Mouse (Mus musculus): ENCODE data around the gene Pcyt2. TPM values are rescaled to one million over a fixed set of nuclear protein-coding genes. Genes with fewer than 3 reads are reported as not detected.

The Pcyt2 gene
- total and polyA plus RNA-seq, 3 experiments, result 86.7 to 87.3 TPM; not detected in 1

DNA sequence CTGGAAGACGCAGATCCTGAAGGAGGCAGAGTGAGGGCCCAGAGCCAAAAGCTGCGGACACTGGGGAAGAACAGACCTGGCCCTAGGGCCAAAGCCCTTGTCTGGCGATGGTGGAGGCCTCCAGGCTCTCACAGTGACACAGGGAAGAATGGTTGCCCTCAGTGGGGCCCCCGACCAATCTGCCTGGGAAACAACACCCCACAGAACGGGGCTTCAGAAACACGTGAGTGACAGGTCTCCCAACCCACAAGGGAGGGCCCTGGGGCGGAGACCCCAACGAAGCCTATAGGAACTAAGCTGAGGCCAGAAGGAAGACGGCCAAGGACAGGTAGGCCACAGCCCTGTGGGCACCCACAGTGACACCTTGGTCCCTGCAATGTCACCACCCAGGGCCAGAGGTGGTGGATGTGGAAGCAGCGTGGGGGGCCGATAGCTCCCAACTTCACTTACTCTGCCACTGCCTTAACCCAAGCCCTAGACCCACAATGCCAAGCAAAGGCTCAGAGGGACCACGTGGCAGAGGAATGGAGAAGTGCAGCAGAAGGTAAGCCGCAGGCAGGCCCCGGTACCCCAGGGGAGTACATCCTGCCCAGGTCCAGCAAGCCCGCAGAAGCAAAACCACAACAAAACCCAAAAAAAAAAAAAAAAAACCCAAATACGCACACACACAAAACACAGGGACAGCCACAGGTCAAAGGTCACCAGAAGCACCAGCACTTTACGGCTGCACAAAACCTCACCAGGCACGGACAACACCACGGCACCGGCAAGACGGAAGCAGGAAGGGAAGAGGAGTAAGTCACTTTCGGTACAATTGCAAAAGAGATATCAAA lies 9.9 kb upstream of the Pcyt2 start:
- H3K9ac ChIP-seq (ENCODE audit: control insufficient read depth, low read depth, low read length, poor library complexity, severe bottlenecking), result no peak overlapping the region
- H3K79me2 ChIP-seq (ENCODE audit: control insufficient read depth, insufficient read depth, low read length, poor library complexity), result peaks cover 65% of the 10 kb centered on the region
- H3K27me3 ChIP-seq (ENCODE audit: control insufficient read depth in 1 of 2, insufficient read depth in 2 of 2, low read length in 2 of 2), result no peaks in the 10 kb centered on the region
- H3K4me1 ChIP-seq (ENCODE audit: control insufficient read depth in 1 of 2, insufficient read depth in 2 of 2, low read length in 2 of 2), result peaks cover 19 to 40% of the 10 kb centered on the region in 2 experiments
- H3K27ac ChIP-seq (ENCODE audit: control insufficient read depth, low read depth, low read length), result no peak overlapping the region
- H3K4me3 ChIP-seq (ENCODE audit: control insufficient read depth in 1 of 2, insufficient read depth in 1 of 2, low read depth in 2 of 2, low read length in 2 of 2), result no peak overlapping the region
- no peak for DNase-seq (ENCODE audit: low read depth, low spot score)
- peaks cover 3 to 35% of the 10 kb centered on the region in 2 experiments for H3K36me3 ChIP-seq (ENCODE audit: control insufficient read depth in 1 of 2, insufficient read depth in 2 of 2, low read length in 2 of 2)
- H3K9me3 ChIP-seq (replicated peaks; ENCODE audit: insufficient read depth, low read length), result no peaks in the 10 kb centered on the region
- no peak for TF ChIP-seq TBP (IDR thresholded peaks at IDR 0.05; ENCODE audit: low read depth, low read length)
- TF ChIP-seq USF1 (IDR thresholded peaks at IDR 0.05; ENCODE audit: low read depth, low read length), result no peak

DNA sequence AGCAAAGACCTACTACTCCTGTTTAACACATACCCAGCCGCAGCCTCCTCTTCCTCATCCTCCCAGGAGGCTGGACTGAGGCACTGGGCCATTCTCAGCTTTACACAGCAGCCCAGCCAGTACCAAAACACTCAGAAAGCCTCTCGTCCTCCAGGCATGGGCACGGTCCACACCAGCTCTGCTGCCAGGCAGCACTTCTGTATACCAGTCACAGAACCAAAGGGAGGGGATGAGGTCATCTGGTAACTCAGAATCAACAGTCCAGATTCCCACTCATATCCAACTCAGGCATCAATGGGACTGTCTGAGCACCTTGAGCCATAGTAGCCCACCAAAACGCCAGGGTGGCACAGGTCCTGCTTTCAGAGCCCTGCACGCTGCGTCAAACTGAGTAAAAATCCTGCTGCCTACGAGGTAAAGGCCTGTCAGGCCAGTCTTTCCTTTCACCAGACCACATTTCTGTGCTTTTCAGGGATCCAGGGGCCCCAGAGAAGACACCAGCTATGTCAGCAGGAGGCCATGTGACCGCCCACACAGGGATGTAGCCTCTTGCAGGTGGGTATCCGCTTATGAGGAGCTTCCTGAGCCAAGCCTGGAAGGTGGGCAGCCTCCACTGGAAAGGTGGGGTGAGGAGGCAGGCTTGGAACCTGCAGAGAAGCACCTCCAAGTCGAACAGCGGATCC lies 9.2 kb upstream of the Pcyt2 start:
- Histone ChIP-seq H3K27ac (ENCODE audit: control insufficient read depth, low read depth, low read length) (no peak overlapping the region), H3K79me2 (ENCODE audit: control insufficient read depth, insufficient read depth, low read length, poor library complexity) (peaks cover 58% of the 10 kb centered on the region), H3K9ac (ENCODE audit: control insufficient read depth, low read depth, low read length, poor library complexity, severe bottlenecking) (no peak overlapping the region), H3K27me3 (ENCODE audit: control insufficient read depth in 1 of 2, insufficient read depth in 2 of 2, low read length in 2 of 2) (no peaks in the 10 kb centered on the region), H3K36me3 (ENCODE audit: control insufficient read depth in 1 of 2, insufficient read depth in 2 of 2, low read length in 2 of 2) (peaks cover 3 to 31% of the 10 kb centered on the region in 2 experiments), H3K4me1 (ENCODE audit: control insufficient read depth in 1 of 2, insufficient read depth in 2 of 2, low read length in 2 of 2) (peaks cover 18 to 35% of the 10 kb centered on the region in 2 experiments), H3K9me3 (replicated peaks; ENCODE audit: insufficient read depth, low read length) (no peaks in the 10 kb centered on the region), H3K4me3 (ENCODE audit: control insufficient read depth in 1 of 2, insufficient read depth in 1 of 2, low read depth in 2 of 2, low read length in 2 of 2) (no peak overlapping the region)
- TF ChIP-seq ZC3H11A (IDR thresholded peaks at IDR 0.05; ENCODE audit: low read depth, low read length), result no peak
- TF ChIP-seq POLR2A (IDR thresholded peaks at IDR 0.05; ENCODE audit: control insufficient read depth in 1 of 2, insufficient read depth in 1 of 2, low read depth in 1 of 2, low read length in 2 of 2, poor library complexity in 1 of 2), result peak in 1 of 2 experiments; percentile 40; a peak in 2 of 4 replicates
- no peak for DNase-seq (ENCODE audit: low read depth, low spot score)

DNA sequence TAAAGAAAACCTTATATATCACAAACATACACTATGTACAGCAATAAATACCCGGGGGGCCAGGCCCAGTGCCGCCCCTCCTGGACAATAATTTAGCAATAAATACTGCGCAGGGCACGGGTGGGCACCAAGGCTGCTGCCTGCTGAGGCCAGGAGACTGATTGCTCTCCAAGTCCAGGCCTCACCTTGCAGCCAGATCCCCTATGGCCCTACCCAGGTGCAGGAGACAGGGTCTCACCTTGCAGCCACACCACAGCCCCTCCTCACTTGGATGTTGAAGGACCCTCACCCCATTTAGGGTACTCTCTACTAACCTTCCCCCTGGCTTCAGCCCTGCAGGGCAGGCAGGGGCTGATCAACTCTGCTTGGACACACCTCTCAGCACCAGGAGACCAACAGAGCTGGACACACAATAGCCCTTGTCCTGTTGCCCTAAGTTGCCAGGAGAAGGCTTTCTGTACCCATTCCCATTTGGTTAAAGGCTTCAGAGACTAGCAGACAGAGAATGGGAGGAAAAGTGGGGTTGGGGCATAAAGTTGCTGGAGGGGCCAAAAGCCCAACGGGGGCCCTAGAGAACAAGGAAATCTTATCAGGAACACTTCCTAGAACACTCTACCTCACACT lies 7.5 kb upstream of the Pcyt2 start, which contains the start of gene Sirt7:
Gene Sirt7 (minus strand): TSS at position 89 of the 624 bp plus-strand sequence.
- Histone ChIP-seq H3K27ac (ENCODE audit: control insufficient read depth, low read depth, low read length) (peak within 1 kb of the TSS; percentile 54), H3K4me3 (ENCODE audit: control insufficient read depth in 1 of 2, insufficient read depth in 1 of 2, low read depth in 2 of 2, low read length in 2 of 2) (peak within 1 kb of the TSS; percentile 82 to 93), H3K4me1 (ENCODE audit: control insufficient read depth in 1 of 2, insufficient read depth in 2 of 2, low read length in 2 of 2) (peaks cover 4 to 19% of the 10 kb centered on the region in 2 experiments), H3K36me3 (ENCODE audit: control insufficient read depth in 1 of 2, insufficient read depth in 2 of 2, low read length in 2 of 2) (peaks cover 3 to 17% of the 10 kb centered on the region in 2 experiments), H3K9me3 (replicated peaks; ENCODE audit: insufficient read depth, low read length) (no peaks in the 10 kb centered on the region), H3K9ac (ENCODE audit: control insufficient read depth, low read depth, low read length, poor library complexity, severe bottlenecking) (peak within 1 kb of the TSS; percentile 92), H3K79me2 (ENCODE audit: control insufficient read depth, insufficient read depth, low read length, poor library complexity) (peaks cover 41% of the 10 kb centered on the region), H3K27me3 (ENCODE audit: control insufficient read depth in 1 of 2, insufficient read depth in 2 of 2, low read length in 2 of 2) (no peaks in the 10 kb centered on the region)
- no peak for TF ChIP-seq JUND (IDR thresholded peaks at IDR 0.05; ENCODE audit: low read depth, low read length)
- peak; percentile 37; the same call in 1 of the 2 replicates for TF ChIP-seq ZMIZ1 (IDR thresholded peaks at IDR 0.05; ENCODE audit: low read depth, low read length)
- no peak for TF ChIP-seq GABPA (IDR thresholded peaks at IDR 0.05; ENCODE audit: low read depth, low read length)
- TF ChIP-seq MAZ (IDR thresholded peaks at IDR 0.05; ENCODE audit: low read depth, low read length), result 0 out of 2 replicates have a peak, but pooled peaks have one; percentile 13
- TF ChIP-seq ETS1 (IDR thresholded peaks at IDR 0.05; ENCODE audit: low read depth, low read length), result no peak; the same call in 1 of the 2 replicates
- 0 out of 2 replicates have a peak, but pooled peaks have one; percentile 45 for TF ChIP-seq CHD1 (IDR thresholded peaks at IDR 0.05; ENCODE audit: low read depth, low read length)
- TF ChIP-seq NRF1 (IDR thresholded peaks at IDR 0.05; ENCODE audit: insufficient read depth, low read depth, low read length, poor library complexity, severe bottlenecking), result no peak
- TF ChIP-seq POLR2AphosphoS2 (IDR thresholded peaks at IDR 0.05; ENCODE audit: low read length), result peak; percentile 62
- TF ChIP-seq TCF12 (IDR thresholded peaks at IDR 0.05; ENCODE audit: low read depth, low read length), result no peak
- TF ChIP-seq USF1 (IDR thresholded peaks at IDR 0.05; ENCODE audit: low read depth, low read length), result no peak; the same call in 1 of the 2 replicates
- TF ChIP-seq MXI1 (IDR thresholded peaks at IDR 0.05; ENCODE audit: low read depth, low read length), result no peak
- TF ChIP-seq POLR2A (IDR thresholded peaks at IDR 0.05; ENCODE audit: control insufficient read depth in 1 of 2, insufficient read depth in 1 of 2, low read depth in 1 of 2, low read length in 2 of 2, poor library complexity in 1 of 2), result peak in 1 of 2 experiments; percentile 15; a peak in 1 of 4 replicates
- no peak; the same call in 1 of the 2 replicates for TF ChIP-seq SIN3A (IDR thresholded peaks at IDR 0.05; ENCODE audit: low read length)
- no peak for DNase-seq (ENCODE audit: low read depth, low spot score)

Data from MEL (cell line).